Mouse (Mus musculus) cerebellum, adult 18-20 months (tissue): ENCODE data around the gene Fzd1.

Experiments used
- DNase-seq, 2 experiments: peaks; one replicate each; pipeline ENCODE4 v3.0.0; 2021

Fzd1 gene

DNA sequence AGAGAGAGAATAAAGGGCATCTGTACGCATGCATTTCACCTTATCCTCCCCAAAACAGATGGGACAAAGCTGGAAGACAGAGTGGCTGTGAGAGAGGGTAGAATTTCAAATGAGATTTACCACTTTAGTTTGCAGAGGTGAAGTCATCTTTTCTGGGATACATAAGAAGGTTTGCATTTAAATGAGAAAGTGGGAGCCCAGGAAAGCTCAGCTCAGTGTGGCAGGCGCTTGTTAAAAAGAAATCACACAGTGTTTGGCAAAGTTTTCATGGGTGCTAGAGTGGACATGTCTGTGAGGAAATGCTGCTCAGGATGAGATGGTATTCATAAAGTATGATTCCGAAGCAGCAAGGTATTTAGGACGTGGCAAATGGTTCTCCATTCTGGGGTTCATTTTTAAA is 15.1 kb downstream of the Fzd1 start:
- DNase-seq, result no peak

DNA sequence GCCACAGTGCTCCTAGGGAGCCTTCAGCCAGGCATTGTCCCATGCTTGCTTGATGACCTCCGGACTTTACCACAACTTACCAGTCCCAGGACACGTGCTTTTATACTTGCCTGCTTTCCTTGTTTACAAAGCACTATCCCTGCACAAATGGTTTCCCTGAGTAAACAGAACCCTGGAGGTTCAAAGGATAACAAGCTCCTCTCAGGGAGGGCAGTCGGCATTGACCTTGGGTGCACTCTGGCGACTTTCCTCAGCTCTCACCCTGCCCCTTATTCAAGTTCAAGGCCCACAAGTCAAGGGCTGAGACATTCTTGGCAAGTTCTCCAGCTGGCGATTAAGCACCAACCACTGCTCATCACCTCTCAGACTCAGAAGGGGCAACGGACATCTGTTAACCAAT is 20.8 kb downstream of the Fzd1 start:
- no peak for DNase-seq

DNA sequence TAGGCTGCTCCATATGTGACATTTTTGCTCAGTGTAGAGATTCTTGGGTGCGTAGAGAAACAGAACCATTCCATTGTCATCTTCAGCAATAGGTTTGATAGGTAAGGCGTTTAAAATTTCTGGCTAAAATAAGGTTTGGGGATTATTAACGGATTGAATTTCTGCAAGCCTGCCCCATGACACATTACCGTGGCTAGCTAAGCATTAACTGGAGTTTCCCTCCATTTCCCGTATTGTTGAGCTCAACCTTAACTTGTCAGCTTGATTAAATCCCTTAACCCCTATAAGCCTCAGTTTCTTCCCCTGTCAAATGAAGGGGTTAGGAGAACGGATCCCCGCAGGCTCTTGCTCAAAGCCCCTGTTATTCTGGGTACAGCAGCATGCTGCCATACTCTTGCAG is 22.4 kb downstream of the Fzd1 start:
- no peak for DNase-seq

DNA sequence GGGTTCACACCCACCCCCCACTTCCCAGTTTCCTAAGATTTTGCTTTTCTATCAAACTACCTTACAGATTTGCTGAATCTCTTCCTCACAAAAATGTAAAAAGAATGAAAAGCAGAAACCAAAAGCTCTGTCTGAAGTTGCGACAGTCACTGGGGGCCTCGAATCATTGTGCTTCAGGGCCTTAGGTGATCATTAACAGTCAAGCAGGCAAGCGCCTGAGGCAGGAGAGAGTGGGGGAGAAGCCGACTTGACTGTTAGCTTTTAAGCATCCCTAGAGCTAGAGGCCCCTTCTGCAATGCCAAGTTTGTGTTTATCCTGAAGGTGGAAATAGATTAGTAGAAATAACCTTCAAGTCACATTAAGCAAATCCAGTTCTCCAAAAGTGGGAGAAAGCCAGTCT is 24.6 kb downstream of the Fzd1 start:
- no peak for DNase-seq

DNA sequence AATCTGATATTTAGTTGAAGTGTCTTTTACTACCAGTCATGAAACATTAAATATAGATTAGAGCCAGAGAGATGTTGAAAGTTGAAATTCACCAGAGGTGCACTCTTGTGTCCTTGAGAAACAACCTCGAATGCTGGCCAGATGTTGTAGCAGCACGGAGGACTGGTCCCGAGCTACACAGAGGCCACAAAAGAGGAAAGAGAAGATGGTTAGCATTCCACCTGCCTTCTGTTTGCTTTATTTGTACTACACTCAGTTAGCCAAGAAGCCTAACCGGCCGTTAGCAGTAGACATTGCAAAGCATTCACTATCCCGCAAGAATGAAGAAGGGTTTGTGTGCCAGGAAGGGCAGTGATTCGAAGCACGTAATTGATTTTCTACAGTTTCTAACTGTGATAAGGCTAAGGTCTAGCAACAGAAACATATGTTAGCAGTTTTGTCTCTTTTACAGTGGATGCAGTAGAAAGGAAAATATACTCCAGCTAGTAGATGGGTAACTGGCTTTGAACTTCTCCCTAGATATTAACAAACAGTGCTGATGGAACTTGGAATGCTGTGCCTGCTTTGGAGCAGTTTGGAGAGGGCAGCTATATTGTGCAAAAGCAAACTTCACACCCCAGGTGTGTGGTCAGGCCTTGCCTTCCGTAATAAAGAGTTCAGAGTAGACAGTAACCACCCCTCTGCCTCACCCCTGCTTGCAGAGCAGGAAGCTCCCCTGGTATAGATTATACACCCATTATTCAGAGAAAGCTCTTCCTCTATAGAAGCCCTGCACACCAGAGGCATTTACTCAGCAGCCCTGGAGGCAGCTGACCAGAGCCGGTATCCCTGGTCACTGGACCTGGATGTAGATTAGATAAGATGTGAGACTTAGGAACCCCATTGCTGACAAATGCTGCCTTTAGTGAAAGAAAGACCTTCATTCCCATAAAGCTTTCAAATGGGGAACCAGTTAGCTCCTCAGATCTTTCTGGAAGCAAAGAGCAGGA is 25.3 kb downstream of the Fzd1 start:
- no peak for DNase-seq

DNA sequence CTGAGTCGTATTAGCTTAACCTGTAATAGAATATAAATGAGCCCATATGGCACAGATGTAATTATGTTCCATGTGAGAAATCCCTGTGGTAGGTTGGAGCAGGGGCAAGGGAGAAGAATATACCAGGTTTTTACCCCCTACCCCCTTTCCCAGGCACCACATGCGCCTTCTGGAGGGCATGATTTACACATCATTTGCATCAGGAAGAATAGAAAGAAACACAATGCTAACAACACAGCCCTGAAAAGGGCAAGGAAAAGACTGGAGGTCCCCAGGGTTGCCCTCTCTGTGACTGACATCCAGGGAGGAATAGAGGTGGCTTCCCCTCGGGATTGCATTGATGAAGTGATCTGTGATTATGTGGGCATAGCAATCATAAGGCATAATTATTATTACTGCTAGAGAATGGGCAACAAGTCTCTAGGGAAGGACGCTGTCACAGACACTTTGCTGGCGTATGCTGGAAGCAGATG is 26.1 kb downstream of the Fzd1 start:
- DNase-seq, result no peak

DNA sequence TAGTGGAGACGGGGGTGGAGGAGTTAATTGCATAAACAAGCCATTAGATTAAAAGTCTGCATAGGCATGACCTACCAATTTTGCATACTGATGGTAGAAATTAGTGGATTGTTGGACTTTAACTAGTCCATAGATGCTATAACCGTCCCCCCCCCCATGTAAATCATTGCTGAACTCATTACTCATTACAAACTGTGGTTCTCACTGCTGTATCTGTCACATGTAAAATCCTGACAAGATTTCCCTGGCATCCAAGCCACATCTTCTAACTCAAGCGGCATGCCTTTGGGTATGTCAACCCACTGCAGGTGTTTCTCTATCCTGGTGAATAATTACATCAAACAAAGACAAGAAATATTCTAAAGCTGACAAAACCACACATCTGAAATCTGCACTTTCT is 26.8 kb downstream of the Fzd1 start:
- no peak for DNase-seq
